Mouse (Mus musculus) G1E (cell line): ENCODE results near the gene Abca5.

Experiments used
- CTCF ChIP-seq: IDR thresholded peaks from 2 replicates; pipeline ENCODE4 v1.5.1; 2012; ENCODE audit warnings: low read depth, low read length, inconsistent platforms, mixed read lengths
- GATA1 ChIP-seq: IDR thresholded peaks from 2 replicates; pipeline ENCODE4 v1.6.1; 2012; ENCODE audit warnings: borderline replicate concordance, low read length, inconsistent platforms, mixed read lengths
- POLR2AphosphoS5 ChIP-seq: IDR thresholded peaks from 2 replicates; pipeline ENCODE4 v1.6.1; 2012; ENCODE audit warnings: low read depth, low read length, inconsistent platforms; ENCODE audit not compliant: insufficient replicate concordance

DNA sequence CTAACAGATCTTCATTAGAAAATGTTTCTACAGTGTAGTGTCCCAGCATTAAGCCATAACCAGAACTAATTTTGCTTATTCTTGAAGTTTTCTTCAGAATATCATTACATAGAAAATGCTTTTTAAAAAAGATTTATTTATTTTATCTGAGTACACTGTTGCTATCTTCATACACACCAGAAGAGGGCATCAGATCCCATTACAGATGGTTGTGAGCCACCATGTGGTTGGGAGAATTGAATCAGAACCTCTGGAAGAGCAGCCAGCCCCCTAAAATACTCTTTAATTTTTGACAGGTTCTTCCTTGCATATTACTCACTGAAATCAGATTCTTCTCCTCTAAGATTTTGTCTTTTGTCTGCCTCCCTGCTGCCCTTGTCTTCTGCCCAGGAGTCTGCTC is 104.5 kb downstream of the Abca5 start:
- TF ChIP-seq GATA1 = no peak
- no peak for TF ChIP-seq CTCF
- TF ChIP-seq POLR2AphosphoS5 = no peak
